Mouse (Mus musculus) telencephalon, adult 2 months (tissue): ENCODE measurements at regions not wholly inside any gene's neighbourhood (a gene's known extent, or its start where the extent isn't known, plus 50 kb on each side); places are given as distances from the start of the nearest gene placed in this dataset.
"Not testable (repeated sequence)": the region's sequence is repeated elsewhere in the genome, so short reads cannot be mapped to it uniquely, and the experiment has no call there.

Experiments used
- DNase-seq: peaks from one replicate; pipeline ENCODE4 v3.0.0-alpha.2; 2011; ENCODE audit warnings: low read depth, low spot score

DNA sequence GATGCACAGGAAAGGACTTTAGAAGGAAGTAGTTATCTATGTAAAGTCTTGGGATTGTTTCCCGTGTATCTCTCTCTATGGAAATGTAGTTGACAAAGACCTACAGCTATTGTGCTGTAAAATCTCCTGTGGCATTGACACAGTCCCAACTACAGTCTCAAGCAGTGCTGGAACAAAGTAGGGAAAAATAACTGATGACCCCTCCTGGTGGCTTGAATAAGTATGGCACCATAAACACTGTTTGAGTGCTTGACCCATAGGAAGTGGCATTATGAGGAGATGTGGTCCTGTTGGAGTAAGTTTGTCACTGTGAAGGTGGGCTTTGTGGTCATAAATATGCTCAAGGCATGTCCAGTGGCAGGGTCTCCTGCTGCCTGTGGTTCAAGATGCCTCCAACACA, 928.4 kb upstream of the Mms22l start:
- DNase-seq: no peak

GRCm38 (mm10) chr4:23573013-23573412, 923.2 kb upstream of the Mms22l start:
- DNase-seq: no peak

DNA sequence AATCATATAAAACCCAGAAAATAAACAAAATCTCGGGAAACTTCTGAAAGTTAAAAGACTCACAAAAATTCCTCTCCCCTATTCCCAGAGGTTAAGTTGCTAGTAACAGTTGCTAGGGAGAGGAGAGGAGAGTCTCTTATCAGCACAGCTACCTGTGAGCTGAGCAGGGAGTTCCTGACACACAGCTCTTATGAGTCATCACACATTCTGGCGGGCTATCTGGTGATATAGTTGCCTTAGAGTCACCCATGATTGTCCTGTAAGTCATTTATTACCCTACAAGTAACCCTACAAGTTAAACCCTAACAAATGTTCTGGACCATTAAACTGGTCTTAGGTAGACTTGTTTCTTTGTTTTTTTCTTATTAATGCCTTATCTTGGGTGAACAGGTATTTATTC, 908.8 kb upstream of the Mms22l start:
- no peak for DNase-seq

DNA sequence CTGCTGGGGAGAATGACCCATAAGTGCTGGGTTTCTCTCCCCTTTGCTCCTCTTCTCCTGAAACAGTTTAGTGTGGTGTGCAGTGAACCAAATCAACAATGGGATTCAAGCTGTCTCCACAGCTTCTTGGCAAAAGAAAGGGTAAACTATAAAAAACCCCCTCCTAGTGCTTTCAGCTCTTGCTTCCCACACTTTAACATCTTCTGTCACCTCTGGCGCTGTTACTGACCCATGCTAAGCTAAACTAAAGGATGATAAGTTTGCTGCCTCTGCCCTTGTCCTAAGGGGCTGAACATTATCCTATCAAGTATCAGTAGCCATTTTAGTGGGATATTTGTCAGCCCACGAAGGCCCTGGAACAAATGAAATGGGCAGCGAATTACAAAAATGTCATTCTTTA, 905.4 kb upstream of the Mms22l start:
- DNase-seq: no peak

- DNase-seq: no peak
These were observed 904.7 kb upstream of the Mms22l start for GRCm38 (mm10) chr4:23591593-23591992.

GRCm38 (mm10) chr4:23600070-23600469, 896.2 kb upstream of the Mms22l start:
- DNase-seq: no peak

DNA sequence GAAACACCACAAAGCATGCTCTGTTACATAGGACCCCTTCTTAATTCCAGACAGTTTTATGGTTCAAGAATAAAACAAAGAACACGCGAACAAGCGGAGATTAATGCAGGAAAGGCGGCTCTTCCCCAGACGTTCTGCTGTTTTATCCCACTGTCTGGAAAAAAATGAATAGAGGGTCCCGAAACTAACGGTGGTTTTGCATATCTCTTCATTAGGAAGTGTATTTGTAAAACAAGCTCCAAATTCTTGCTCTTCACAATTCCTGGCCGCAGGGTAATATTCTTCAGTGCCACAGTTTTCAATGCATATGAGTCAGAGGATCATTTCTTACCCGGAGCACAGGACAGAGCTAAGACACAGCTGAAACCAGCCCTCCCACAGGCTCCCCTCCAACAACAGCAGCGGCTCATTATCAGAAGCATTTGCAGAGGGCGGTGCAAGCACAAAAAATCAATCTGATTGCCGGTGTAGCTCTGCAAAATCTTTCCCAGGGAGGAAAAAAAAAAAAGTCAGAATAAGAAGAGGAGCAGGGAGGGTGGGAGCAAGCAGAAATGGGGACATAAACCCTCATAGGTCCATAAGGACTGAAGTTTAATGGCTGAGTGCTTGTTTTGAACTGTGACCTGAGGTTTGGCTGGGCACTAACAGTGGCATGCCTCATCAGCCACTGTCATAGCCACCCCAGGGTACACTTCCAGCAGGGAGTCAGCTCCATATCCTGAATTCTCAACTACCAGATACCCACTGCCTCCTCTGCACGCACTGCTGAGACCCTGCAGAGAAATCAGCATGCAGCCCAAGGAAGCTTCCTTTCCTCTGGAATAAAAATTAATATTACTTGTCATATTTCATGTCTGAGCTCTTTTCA, 894.6 kb upstream of the Mms22l start:
- no peak for DNase-seq

- no peak for DNase-seq
These were observed 893.8 kb upstream of the Mms22l start for GRCm38 (mm10) chr4:23602294-23602932.

- no peak for DNase-seq
These were observed 888.9 kb upstream of the Mms22l start for GRCm38 (mm10) chr4:23607348-23607747.

GRCm38 (mm10) chr4:23621208-23621607, 875.0 kb upstream of the Mms22l start:
- DNase-seq: no peak

DNA sequence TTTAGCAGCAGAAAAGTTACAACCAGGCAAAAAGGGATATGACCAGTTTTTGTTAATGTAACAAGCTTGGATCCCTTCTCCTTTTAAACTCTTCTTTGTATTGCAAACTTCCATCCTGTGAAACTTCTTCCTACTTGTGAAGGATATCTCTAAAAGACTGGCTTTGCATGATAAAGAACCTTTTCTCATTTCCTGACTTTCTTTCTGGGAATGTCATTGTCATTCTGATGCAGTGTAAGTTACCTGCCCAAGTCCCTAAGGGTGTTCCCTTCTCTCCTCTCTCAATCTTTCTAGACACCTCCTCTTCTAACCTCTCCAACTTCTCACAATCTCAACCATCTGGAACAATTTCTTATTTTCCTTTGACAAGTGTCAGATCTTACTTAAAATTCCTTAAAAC, 874.0 kb upstream of the Mms22l start:
- DNase-seq: no peak

- DNase-seq: no peak
These were observed 859.9 kb upstream of the Mms22l start for GRCm38 (mm10) chr4:23636231-23636928.

DNA sequence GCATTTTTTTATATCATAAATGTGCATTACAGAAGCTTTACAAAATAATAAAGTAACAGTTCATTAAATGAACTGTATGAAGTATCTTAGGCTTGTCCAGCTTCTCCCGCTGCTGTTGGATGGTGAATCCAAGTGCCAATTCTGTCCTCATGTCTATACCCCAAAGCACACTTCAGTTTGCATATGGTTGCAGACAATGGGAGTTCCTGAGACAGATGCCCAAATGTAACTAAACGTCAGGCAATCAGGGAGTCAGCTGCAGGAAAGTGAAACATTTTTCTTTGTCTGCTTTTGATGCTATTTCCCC, 859.4 kb upstream of the Mms22l start:
- no peak for DNase-seq

DNA sequence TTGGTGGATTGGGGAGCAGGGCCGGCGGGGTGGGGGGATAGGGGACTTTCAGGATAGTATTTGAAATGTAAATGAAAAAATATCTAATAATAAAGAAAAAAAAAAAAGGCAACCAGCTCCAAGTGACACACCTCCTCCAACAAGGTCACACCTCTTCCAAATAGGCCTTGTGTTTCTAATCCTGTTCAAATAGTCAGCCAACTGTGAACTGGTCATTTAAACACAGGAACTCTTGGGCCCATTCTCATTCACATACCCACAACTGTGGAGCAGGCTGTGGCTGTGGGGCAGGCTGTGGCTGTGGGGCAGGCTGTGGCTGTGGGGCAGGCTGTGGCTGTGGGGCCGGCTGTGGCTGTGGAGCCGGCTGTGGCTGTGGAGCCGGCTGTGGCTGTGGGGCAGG, 839.6 kb upstream of the Mms22l start:
- not testable (repeated sequence) for DNase-seq

DNA sequence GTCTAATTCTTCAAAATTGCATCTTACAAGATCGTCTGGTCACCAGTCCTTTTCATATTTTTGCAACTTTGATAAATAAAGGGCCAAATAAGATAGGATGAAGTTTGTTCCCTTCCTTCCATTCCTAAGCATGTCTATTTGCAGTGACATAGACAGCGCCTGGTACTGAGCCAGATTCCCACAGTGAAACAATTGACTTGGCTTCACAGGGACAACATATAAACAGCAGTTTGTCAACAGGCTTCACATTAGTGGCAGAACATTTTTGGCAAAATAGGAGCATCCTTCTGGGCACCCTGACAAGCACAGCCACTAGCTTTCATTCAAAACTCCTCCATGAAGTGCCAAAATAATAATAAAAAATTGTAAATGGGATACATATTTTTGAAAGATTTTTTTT, 827.4 kb upstream of the Mms22l start:
- DNase-seq: no peak

GRCm38 (mm10) chr4:23703626-23704025, 792.6 kb upstream of the Mms22l start:
- DNase-seq: no peak

GRCm38 (mm10) chr4:23710716-23711115, 785.5 kb upstream of the Mms22l start:
- DNase-seq: no peak

DNA sequence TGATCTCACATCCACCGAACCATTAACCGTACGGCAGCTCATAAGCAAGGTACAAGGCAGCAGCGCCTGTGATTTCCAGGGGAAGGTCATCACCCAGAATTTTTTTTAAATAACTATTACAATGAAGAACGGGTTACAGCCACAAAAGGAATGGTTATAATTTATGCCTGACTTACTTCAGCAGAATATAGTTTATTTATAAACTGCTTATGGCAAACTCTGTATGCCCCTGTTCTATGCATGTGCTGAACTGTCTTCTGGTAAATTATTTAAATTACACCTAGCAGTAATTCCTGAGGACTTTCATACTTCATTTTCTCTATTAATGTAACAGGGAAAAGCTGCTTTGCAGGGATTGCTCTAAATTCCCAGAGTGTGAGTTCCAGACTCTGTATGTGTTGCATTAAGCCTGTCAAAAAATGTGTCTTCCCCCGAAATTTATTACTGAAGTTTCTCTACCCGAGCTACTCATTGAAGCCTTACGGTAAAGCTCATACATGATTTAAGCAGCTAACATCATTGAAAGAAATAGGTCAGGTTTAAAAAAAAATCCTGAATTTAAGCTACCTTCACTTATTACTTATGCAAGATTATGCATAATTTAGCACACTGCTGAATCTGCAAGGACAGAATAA, 782.4 kb upstream of the Mms22l start:
- DNase-seq: no peak

GRCm38 (mm10) chr4:23727846-23728245, 768.4 kb upstream of the Mms22l start:
- DNase-seq: no peak

DNA sequence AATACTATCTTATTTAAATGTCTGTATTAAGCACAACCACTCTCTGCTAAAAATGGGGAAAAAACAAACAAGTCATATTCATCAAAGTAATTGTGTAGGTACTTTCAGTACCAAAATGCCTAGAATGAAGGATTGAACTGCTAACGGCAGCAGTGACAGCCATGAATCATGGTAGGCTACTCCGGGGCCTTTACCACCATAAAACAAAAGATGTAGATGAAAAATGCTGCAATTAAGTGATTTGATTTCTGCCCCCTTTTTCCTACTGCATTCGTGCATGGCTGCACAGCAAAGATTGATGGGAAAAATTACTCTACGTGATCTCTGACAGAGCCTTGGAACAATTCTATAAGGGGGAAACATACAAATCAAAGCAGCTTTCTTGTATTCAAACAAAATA, 763.8 kb upstream of the Mms22l start:
- no peak for DNase-seq

GRCm38 (mm10) chr4:23744079-23744478, 752.2 kb upstream of the Mms22l start:
- DNase-seq: no peak

DNA sequence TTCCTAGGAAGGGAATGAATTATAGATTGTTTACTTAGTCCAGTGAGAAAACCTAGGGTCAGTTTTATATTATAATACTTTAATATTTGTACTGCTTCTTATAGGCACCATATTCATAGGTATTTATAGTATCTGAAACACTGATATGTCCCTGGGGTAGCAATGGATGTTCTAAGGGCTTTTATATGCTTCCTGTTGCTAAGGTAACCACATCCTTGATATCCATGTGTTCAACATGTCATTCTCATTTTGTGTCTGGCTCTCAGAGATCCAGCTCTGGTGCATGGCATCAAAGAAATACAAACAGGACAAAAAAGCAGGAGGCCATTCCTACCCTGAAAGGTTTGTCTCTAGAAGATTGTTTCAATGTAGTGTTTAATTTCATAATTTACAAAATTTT, 738.2 kb upstream of the Mms22l start:
- no peak for DNase-seq
